Mouse (Mus musculus) R1 (cell line): ENCODE measurements around the gene Tmtc2.

ENCODE experiments used
- DNase-seq: peaks from one replicate; pipeline ENCODE4 v3.0.0-alpha.2; 2018; ENCODE audit warnings: low read depth, low spot score

Gene Tmtc2

DNA sequence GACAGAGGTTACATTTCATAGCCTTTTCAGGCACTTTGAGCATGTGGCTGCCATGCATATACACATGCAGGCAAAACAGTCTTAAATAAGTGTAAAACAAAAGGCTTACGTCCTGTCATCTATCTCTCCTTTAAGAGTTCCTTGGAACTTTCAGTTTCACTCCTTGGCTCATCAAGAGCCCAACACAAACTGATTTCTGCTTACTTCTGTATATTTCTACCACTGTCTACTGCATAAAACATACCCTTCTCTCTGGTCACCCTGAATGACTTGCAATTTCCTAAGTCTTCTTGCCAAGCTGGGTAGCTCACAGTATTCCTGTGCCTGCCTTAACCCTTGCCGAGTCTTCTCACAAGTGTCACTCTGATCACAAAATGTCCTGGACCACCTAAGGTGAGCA is 26.2 kb downstream of the Tmtc2 start:
- no peak for DNase-seq

GRCm38 (mm10) chr10:105544004-105545003 is 29.9 kb downstream of the Tmtc2 start:
- peak; percentile 23 for DNase-seq

DNA sequence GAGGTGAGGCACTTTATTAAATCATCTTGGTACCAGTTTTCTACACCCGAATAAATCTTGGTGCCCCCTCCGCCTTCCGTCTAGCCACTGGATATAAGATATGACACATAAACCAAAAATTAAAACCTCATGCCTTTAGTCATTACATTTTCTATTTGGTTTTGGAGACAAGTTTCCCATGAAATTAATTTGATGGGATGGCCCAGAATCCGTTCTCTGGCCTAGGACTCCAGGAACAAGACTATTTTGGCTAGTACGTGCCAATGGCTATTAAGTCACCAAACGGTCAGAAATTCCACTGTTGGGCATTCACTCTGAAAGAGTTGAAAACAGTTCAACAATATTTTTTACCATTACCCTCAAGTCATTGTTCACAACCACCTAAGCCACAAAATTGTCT is 32.2 kb downstream of the Tmtc2 start:
- no peak for DNase-seq

- no peak for DNase-seq
Observed at GRCm38 (mm10) chr10:105539697-105540096, 34.6 kb downstream of the Tmtc2 start.

GRCm38 (mm10) chr10:105536910-105537309 is 37.3 kb downstream of the Tmtc2 start:
- no peak for DNase-seq

- DNase-seq = no peak
Observed at GRCm38 (mm10) chr10:105535848-105536247, 38.4 kb downstream of the Tmtc2 start.

DNA sequence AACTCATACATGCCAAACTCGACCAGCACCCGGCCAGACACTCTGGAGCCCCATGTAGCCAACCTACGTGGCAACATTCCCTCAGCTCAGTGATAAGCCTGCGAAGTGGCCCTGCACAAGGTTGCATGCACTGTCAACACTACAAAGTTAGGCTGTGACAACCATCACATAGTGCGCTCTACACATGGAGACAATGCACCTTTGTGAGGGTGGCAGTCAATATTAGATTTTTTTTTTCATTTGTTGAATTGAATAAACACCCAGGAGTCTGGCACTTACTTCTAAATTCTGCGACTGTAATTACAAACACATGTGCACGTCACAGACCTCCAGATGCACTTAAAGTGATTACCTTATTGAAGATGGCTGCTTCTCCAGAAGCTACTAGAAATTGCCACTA is 41.5 kb downstream of the Tmtc2 start:
- no peak for DNase-seq

DNA sequence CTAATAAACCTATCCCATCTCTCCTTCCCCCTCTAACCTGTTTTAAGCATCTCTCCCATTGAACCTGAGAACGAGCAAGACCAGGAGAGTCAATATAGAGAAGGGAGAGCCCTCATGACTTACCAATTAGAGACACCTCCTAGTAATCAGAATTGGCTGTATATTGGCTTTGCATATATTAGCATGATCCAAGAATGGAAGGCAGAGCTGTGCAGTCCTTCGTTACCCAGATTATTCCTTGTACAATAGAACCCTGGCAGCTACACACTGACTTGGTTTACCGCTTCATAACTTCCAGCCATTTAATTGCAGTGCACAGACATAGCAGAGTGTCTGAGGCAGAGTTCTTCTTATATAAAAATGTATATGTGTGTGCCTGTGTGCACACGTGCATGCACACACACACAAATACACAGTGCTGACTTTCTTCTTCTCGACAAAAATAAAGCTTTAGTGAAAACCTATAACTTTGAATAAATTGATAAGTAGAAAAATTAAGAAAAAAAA is 42.2 kb downstream of the Tmtc2 start:
- DNase-seq = no peak

GRCm38 (mm10) chr10:105531080-105531894 is 43.0 kb downstream of the Tmtc2 start:
- DNase-seq = no peak

- DNase-seq = peak; percentile 14
Observed at GRCm38 (mm10) chr10:105523405-105524088, 50.7 kb downstream of the Tmtc2 start.

DNA sequence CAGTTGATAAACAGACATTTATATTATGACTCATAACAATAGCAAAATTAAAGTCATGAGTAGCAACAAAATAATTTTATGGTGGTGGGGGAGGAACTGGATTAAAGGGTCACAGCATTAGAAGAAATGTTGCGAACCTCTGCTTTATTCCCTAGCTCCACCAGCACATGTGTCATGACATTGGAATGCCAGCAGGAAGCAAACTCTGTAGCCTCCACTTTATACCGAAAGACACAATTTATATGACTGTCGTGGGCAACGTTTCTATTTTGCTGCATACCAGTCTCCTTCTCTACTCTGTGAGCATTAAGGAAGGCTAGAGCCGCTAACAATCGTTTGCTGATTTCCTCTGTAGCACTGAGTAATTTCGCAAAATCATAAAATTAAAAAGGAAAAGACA is 51.8 kb downstream of the Tmtc2 start:
- no peak for DNase-seq

DNA sequence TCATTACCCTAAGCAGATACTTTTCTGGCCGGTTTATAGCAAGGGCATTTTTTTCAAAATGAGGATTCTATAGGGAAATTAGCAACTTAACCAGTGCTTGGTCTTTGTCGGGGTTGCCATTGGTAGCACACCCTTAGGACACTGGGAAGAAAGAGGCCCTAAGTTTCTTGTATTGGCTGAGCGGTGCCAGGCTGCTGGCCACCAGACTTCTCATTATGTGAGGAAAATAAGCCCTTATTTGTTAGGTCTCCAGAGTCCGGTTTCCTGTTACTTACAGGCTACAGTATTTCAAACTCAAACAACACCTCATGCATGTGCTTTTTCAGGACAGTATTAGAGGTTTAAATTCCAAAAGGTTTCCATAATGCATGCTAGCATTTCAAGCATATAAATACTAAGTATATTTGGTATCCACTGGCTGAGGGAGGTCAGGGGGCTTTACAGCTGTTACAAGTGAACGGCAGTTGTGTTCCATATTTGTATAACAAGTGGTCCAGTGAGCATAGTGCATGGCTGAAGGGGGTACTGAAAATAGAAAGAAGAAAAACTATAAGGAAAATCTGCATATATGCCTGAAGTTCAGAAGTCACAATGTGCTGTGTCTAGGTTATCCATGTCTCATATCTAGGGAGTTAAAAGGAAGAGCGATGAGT is 55.0 kb downstream of the Tmtc2 start:
- no peak for DNase-seq

DNA sequence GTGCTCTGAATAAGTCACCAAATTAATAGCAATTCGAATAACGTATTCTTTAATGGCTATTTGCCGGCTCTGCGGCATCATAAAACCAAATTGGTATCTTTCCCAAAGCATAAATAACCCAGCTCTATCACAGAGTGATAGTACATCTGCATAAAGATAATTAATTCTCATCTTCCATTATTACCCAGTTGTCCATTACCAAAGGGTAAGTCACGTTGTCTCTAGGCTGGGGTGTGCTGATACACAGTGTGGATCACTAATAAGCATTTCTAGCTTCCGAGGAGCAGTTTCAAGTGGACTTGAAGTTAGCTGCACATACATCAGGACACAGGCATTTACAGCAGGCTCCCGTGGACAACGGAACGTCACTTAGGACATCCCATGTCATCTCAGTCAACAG is 56.1 kb downstream of the Tmtc2 start:
- DNase-seq = no peak

GRCm38 (mm10) chr10:105513777-105514322 is 60.4 kb downstream of the Tmtc2 start:
- DNase-seq = no peak

DNA sequence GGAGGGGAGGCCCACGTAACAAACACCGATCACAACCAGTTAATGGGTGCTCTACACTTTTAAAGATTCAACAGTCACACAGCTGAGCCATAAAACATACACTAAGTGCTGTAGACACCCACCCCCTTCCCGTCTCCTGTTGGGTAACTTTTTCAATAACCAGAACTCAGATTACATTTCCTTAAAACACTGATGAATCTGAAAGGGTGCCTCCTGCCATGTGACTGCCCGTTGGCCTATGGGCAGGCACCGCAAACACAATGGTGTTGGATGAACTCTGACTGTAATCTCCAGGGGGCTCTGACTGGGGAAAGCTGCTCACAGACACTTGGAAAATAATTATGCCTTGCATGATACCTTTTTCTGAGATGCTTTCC is 64.4 kb downstream of the Tmtc2 start:
- peak; percentile 22 for DNase-seq

DNA sequence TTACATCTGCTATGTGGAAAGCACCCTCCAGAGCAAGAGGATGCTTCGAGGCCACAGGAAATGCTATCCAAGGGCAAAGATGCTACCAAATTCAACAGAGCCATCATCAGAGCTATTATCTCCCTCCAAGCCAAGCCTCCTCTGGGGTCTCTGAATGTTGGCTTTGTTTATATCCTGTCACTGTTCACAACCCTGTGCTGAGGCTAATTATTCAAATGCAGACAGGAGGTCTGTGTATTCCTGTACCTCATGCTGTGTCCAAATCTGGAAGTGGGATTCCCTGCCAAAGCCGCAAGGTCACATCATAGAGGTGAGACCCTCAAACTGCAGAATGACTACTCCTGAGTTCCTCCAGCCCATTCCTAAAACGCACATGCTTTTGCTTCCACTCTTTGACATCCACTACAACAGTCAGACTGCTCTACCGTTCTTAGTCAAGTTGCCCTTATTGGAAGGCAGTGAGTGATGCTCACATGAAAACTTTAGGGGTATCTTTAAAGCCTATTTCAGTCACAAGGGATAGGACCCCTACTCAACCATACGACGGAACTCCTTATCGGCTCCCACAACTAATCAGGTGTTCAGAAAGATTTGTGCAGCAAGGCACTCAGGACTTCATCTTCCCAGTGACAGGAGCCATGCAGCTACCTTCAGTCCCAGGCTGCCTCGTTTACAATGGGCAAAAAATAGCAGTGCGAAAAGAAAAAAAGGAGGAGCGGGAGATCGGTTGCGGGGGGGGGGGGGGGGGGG is 64.9 kb downstream of the Tmtc2 start:
- peak; percentile 48 for DNase-seq

GRCm38 (mm10) chr10:105507982-105508786 is 66.1 kb downstream of the Tmtc2 start:
- DNase-seq = peak; percentile 28

GRCm38 (mm10) chr10:105506046-105506445 is 68.2 kb downstream of the Tmtc2 start:
- no peak for DNase-seq

DNA sequence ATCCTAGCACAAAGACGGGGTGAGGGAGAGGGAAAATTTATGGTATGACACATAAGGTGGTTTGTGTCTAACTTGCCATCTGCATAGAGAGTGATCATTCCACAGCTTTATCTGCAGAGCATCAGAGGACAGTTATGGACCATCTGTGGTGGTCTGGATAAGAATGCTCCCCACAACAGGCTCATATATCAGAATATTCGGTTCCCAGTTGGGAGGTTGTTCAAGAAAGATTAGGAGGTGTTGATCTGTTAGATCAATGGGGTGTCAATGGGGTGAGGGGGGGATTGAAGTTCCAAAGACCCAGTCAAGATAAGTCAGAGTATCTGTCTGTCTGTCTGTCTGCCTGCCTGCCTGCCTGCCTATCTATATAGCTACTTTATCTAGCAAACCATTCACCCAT is 69.8 kb downstream of the Tmtc2 start:
- DNase-seq = no peak
